Mouse (Mus musculus) mature B cell (primary cell): ENCODE results near the gene Xpo5.

Experiments
- in situ Hi-C: fragments of 300-500 bp; cut with MboI; formaldehyde crosslinking; loops from 2 replicates; pipeline ENCODE4 v1.14.3; 2019

Xpo5 gene

GRCm38 (mm10) chr17:46203078-46203477 is 496 bp downstream of the Xpo5 start:
- in situ Hi-C loops: no loop called here

GRCm38 (mm10) chr17:46206676-46207075 is 4.1 kb downstream of the Xpo5 start:
- in situ Hi-C loops: no loop called here

GRCm38 (mm10) chr17:46210550-46210949 is 8.0 kb downstream of the Xpo5 start:
- in situ Hi-C loops: no loop called here

GRCm38 (mm10) chr17:46221601-46222000 is 19.0 kb downstream of the Xpo5 start:
- in situ Hi-C loops: no loop called here

GRCm38 (mm10) chr17:46227576-46227975 is 25.0 kb downstream of the Xpo5 start:
- in situ Hi-C loops: no loop called here

- in situ Hi-C loops: no loop called here
Measured at GRCm38 (mm10) chr17:46236067-46236466, 33.5 kb downstream of the Xpo5 start.

- in situ Hi-C loops: no loop called here
Measured at GRCm38 (mm10) chr17:46237079-46237478, 34.5 kb downstream of the Xpo5 start.

- in situ Hi-C loops: no loop called here
Measured at GRCm38 (mm10) chr17:46237480-46237879, 34.9 kb downstream of the Xpo5 start.

GRCm38 (mm10) chr17:46239516-46240114 is 37.0 kb downstream of the Xpo5 start:
- in situ Hi-C loops: no loop called here

GRCm38 (mm10) chr17:46241471-46241870 is 38.9 kb downstream of the Xpo5 start:
- in situ Hi-C loops: no loop called here

GRCm38 (mm10) chr17:46242274-46242673 is 39.7 kb downstream of the Xpo5 start:
- in situ Hi-C loops: no loop called here

GRCm38 (mm10) chr17:46242993-46243392 is 40.4 kb downstream of the Xpo5 start:
- in situ Hi-C loops: no loop called here

GRCm38 (mm10) chr17:46243624-46244023 is 41.0 kb downstream of the Xpo5 start:
- in situ Hi-C loops: no loop called here

GRCm38 (mm10) chr17:46244579-46244978 is 42.0 kb downstream of the Xpo5 start:
- in situ Hi-C loops: no loop called here

GRCm38 (mm10) chr17:46247512-46248188 is 45.1 kb downstream of the Xpo5 start, which contains the start of the genes Polr1c and Yipf3:
TSS of gene Polr1c (minus strand) at chr17:46248054.
TSS of gene Yipf3 (plus strand) at chr17:46248080.
- in situ Hi-C loops: no loop called here

GRCm38 (mm10) chr17:46248189-46248522 is 45.6 kb downstream of the Xpo5 start:
- in situ Hi-C loops: no loop called here

GRCm38 (mm10) chr17:46251174-46251573 is 48.6 kb downstream of the Xpo5 start:
- in situ Hi-C loops: no loop called here

- in situ Hi-C loops: no loop called here
Measured at GRCm38 (mm10) chr17:46252571-46253451, 50.2 kb downstream of the Xpo5 start.

- in situ Hi-C loops: no loop called here
Measured at GRCm38 (mm10) chr17:46253452-46254084, 51.0 kb downstream of the Xpo5 start, which contains the start of gene Lrrc73. TSS of gene Lrrc73 (plus strand) at chr17:46253531.

- in situ Hi-C loops: no loop called here
Measured at GRCm38 (mm10) chr17:46254106-46254505, 51.5 kb downstream of the Xpo5 start.

GRCm38 (mm10) chr17:46255147-46255546 is 52.6 kb downstream of the Xpo5 start:
- in situ Hi-C loops: no loop called here
